Mouse (Mus musculus): ENCODE results near the gene Ndufa6.
"Not testable (repeated sequence)": the region's sequence is repeated elsewhere in the genome, so short reads cannot be mapped to it uniquely, and the experiment has no call there.

The Ndufa6 gene

GRCm38 (mm10) chr15:82354126-82354945 is at the start of gene Ndufa6:
Ndufa6 (minus strand) TSS chr15:82354322.
- peak; percentile 97 for DNase-seq (ENCODE audit: low spot score)

GRCm38 (mm10) chr15:82403606-82404005 is 49.5 kb upstream of the Ndufa6 start:
- DNase-seq (ENCODE audit: low spot score), result no peak

DNA sequence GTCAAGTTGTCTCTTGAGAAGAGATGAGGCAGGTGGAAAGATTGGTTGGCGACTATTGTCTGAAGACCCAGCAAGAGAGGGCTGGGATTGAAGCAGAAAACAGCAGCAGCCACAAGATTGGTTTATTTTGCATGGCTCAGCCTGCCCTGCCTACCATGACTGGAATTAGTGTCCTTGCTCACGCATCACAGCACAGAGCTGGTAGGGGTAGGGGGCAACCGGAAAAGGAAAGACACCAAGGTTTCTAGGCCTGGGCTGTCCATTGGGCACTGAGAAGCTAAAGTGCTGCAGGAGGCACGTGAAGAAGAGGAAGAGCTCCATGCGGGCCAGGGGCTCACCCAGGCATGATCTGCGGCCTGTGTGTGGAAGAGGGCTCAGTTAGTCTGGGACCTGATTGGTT is 48.6 kb upstream of the Ndufa6 start:
- no peak for DNase-seq (ENCODE audit: low spot score)

DNA sequence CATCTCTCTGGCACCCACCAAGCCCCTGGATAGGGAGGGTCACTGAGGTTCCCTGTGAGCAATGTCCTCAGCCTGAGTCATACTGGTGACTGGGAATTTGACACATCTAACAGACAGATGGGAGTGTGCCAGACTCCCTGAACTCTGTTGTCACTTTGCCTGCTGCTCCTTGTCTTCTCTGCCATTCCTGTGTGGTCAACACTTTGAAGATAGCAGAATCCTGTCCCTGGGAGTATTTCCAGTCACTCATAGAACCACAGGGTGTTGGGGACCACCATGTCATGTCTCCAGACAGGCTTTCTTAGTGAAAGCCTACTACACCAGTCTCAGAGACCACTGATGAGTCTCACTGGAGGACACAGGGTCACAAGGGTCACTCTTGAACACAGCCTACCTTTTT is 48.0 kb upstream of the Ndufa6 start:
- DNase-seq (ENCODE audit: low spot score), result no peak

- no peak for DNase-seq (ENCODE audit: low spot score)
Measured at GRCm38 (mm10) chr15:82401516-82401915, 47.4 kb upstream of the Ndufa6 start.

GRCm38 (mm10) chr15:82395955-82396354 is 41.8 kb upstream of the Ndufa6 start:
- not testable (repeated sequence) for DNase-seq (ENCODE audit: low spot score)

- DNase-seq (ENCODE audit: low spot score), result not testable (repeated sequence)
Measured at GRCm38 (mm10) chr15:82393922-82394321, 39.8 kb upstream of the Ndufa6 start, which contains the start of gene Cyp2d11. Cyp2d11 (minus strand) TSS chr15:82394022.

- DNase-seq (ENCODE audit: low spot score), result not testable (repeated sequence)
Measured at GRCm38 (mm10) chr15:82389916-82390315, 35.8 kb upstream of the Ndufa6 start.

- DNase-seq (ENCODE audit: low spot score), result no peak
Measured at GRCm38 (mm10) chr15:82385729-82386128, 31.6 kb upstream of the Ndufa6 start.

DNA sequence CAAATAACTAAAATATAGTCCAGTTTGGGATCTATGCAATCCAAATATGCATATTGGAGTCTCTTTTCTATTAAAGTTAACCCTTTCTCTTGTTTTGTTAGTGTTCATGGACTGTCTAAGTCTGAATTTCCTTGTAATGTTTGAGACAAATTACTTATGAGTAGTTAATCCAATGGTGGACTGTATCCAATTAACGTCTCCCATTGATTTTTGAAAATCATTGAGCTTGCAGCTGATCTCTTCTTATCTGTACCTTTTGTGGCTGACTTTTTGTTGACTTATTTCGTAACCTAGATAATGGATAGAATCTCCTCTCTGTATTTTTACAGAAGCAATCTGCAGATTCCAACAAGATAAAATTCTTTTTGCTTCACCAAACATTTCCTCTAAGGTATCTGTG is 28.3 kb upstream of the Ndufa6 start:
- DNase-seq (ENCODE audit: low spot score), result no peak

DNA sequence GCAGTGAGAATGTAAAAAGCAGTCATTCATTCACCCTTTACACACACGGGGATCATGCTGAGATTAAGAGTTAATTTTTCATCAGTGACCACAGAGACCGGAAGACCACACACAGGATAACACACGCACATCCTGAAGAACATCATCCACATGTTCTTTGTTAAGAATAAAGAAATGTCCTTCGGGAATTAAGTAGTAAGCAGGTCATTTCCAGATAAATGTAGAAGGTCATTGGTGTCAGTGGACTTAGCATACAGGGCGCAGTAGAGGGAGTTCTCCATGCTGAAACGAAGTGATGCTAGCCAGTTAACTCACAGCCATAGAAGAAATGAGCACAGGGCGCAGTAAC is 26.6 kb upstream of the Ndufa6 start:
- DNase-seq (ENCODE audit: low spot score), result no peak

GRCm38 (mm10) chr15:82379871-82380713 is 26.0 kb upstream of the Ndufa6 start, which contains the start of gene Cyp2d22:
Cyp2d22 (minus strand) TSS chr15:82380260.
- no peak for DNase-seq (ENCODE audit: low spot score)

DNA sequence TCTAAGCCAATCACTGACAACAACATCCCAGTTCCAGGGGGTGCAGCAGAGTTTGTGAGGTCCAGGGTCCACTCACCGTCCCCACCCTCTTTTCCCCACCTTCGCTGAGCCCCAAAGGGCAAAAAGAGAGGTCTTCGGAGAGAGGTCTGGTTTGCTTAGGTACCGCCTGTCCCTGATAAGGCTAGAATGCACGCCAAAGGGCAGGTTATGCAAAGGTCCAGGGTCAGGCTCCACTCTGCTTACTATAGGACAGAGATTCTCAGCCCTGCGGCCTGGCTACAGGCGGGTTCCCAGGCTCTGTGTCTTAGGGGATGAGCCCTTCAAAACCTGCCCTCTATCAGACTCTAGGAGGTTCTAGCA is 25.4 kb upstream of the Ndufa6 start:
- DNase-seq (ENCODE audit: low spot score), result no peak

GRCm38 (mm10) chr15:82378261-82379180 is 24.4 kb upstream of the Ndufa6 start:
- DNase-seq (ENCODE audit: low spot score), result no peak

- no peak for DNase-seq (ENCODE audit: low spot score)
Measured at GRCm38 (mm10) chr15:82377701-82378100, 23.6 kb upstream of the Ndufa6 start.

GRCm38 (mm10) chr15:82376393-82377138 is 22.4 kb upstream of the Ndufa6 start:
- DNase-seq (ENCODE audit: low spot score), result peak; percentile 75

DNA sequence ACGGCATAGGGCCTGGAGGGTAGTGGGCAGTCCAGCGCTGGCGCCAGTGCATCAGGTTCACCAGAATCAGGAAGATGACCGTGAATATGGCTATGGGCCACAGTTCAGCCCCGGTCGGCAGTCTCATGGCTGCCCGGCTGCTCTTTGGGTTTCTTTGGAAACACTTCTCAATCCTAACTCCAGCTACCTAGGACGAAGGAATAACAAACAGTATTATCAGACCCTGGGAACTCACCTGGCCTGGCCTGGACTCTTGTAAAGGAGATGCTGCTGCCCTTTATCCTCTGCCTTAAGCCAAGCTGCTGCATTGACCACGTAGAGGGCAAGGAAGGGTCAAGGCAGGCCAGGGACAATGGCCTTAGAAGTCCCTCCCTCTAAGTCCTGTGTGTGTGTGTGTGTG is 21.7 kb upstream of the Ndufa6 start:
- DNase-seq (ENCODE audit: low spot score), result no peak

DNA sequence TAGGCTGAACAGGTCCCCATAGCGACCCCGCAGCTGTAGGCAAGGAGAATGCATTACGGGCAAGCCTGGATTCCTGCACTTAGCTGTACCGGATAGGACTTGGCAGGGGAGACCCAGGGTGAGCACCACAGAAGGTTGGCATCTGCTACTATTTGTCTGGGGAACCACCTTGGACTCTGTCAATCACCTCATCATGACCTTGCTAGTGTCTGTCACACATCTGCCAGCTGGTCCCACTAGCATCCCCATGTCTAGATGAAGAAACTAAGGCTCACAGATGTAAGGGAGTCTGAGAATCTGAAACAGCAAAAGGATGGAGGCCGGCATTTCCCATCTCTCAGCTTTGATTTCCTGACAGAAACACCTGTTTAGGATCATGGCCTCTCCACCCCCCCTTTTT is 20.3 kb upstream of the Ndufa6 start:
- no peak for DNase-seq (ENCODE audit: low spot score)

DNA sequence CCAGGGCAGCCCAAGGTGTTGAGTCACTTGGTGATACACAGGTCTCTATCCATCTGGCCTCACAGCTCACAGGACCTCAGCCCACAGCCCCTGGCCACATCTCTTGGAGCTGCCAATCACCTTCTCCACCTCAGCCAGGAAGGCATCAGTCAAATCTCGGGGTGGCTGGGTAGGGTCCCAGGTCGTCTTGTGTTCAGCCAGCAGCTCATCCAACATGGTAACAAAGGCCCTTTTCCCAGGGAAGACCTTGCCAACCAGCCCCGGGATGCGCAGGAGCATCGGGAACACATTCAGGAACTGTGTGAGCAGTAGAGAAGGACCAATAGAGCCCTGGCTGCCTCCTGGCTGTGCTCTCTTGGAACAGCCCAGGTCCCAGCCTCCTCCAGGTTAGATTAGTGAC is 18.9 kb upstream of the Ndufa6 start:
- no peak for DNase-seq (ENCODE audit: low spot score)

- no peak for DNase-seq (ENCODE audit: low spot score)
Measured at GRCm38 (mm10) chr15:82372446-82372845, 18.3 kb upstream of the Ndufa6 start.

- no peak for DNase-seq (ENCODE audit: low spot score)
Measured at GRCm38 (mm10) chr15:82368851-82369250, 14.7 kb upstream of the Ndufa6 start.
